Mouse (Mus musculus): ENCODE data around the gene Ube2d3. TPM values are rescaled to one million over a fixed set of nuclear protein-coding genes. Genes with fewer than 3 reads are reported as not detected.

The Ube2d3 gene
- 425 and 477 TPM in 2 replicates for polyA plus RNA-seq (2015; fragmentation: Nextera tagmentation; extraction: Ambion mirVana)

- Histone ChIP-seq H3K27ac (replicated peaks) (peak within 1 kb of the TSS; percentile 100), H3K4me2 (peak within 1 kb of the TSS; percentile 89), H3K9me3 (no peaks in the 10 kb centered on the region), H3K4me1 (replicated peaks) (peaks cover 34% of the 10 kb centered on the region), H3K36me3 (0 out of 2 replicates have a peak, but pooled peaks cover 3% of the 10 kb centered on the region), H3K4me3 (peak within 1 kb of the TSS; percentile 94), H3K9ac (peak within 1 kb of the TSS; percentile 97), H3K27me3 (no peaks in the 10 kb centered on the region)
- ATAC-seq (ENCODE audit: low read depth): peak; percentile 96
- WGBS: under 1% methylated on average over 55 of the region's 56 CpGs
These were observed at the start of gene Ube2d3 for GRCm38 (mm10) chr3:135437758-135438495. Ube2d3 (plus strand) TSS chr3:135438149.

- H3K4me3 ChIP-seq: no peak overlapping the region
- no peak overlapping the region for H3K27ac ChIP-seq (replicated peaks)
- no peaks in the 10 kb centered on the region for H3K4me1 ChIP-seq (replicated peaks)
- no peaks in the 10 kb centered on the region for H3K9me3 ChIP-seq
- H3K36me3 ChIP-seq: no peaks in the 10 kb centered on the region
- no peak overlapping the region for H3K9ac ChIP-seq
- ATAC-seq (ENCODE audit: low read depth): no peak
- no peak overlapping the region for H3K4me2 ChIP-seq
- WGBS: 80% methylated on average over 6 of the region's 6 CpGs
- no peaks in the 10 kb centered on the region for H3K27me3 ChIP-seq
These were observed 44.8 kb upstream of the Ube2d3 start for GRCm38 (mm10) chr3:135393186-135393585.

- Histone ChIP-seq H3K9me3 (no peaks in the 10 kb centered on the region), H3K9ac (no peak overlapping the region), H3K27me3 (no peaks in the 10 kb centered on the region), H3K4me2 (no peak overlapping the region), H3K27ac (replicated peaks) (no peak overlapping the region), H3K36me3 (no peaks in the 10 kb centered on the region), H3K4me1 (replicated peaks) (peaks cover 5% of the 10 kb centered on the region; the same call in 1 of the 2 replicates), H3K4me3 (no peak overlapping the region)
- 80% methylated on average over 5 of the region's 5 CpGs for WGBS
- ATAC-seq (ENCODE audit: low read depth): no peak
These were observed 42.9 kb upstream of the Ube2d3 start for GRCm38 (mm10) chr3:135395085-135395484.

- Histone ChIP-seq H3K4me1 (replicated peaks) (peaks cover 6% of the 10 kb centered on the region; the same call in 1 of the 2 replicates), H3K27ac (replicated peaks) (no peak overlapping the region), H3K36me3 (no peaks in the 10 kb centered on the region), H3K4me2 (no peak overlapping the region), H3K27me3 (no peaks in the 10 kb centered on the region), H3K9ac (no peak overlapping the region), H3K9me3 (no peaks in the 10 kb centered on the region), H3K4me3 (no peak overlapping the region)
- ATAC-seq (ENCODE audit: low read depth): no peak
- 44% methylated on average over 6 of the region's 6 CpGs for WGBS
These were observed 41.9 kb upstream of the Ube2d3 start for GRCm38 (mm10) chr3:135396081-135396480.

- Histone ChIP-seq H3K4me2 (no peak overlapping the region), H3K4me1 (replicated peaks) (peaks cover 6% of the 10 kb centered on the region; the same call in 1 of the 2 replicates), H3K36me3 (no peaks in the 10 kb centered on the region), H3K27me3 (no peaks in the 10 kb centered on the region), H3K27ac (replicated peaks) (no peak overlapping the region), H3K9me3 (no peaks in the 10 kb centered on the region), H3K9ac (no peak overlapping the region), H3K4me3 (no peak overlapping the region)
- ATAC-seq (ENCODE audit: low read depth): no peak
These were observed 40.8 kb upstream of the Ube2d3 start for GRCm38 (mm10) chr3:135397112-135397511.

- Histone ChIP-seq H3K27me3 (no peaks in the 10 kb centered on the region), H3K4me2 (no peak overlapping the region), H3K9me3 (no peaks in the 10 kb centered on the region), H3K27ac (replicated peaks) (no peak overlapping the region), H3K4me1 (replicated peaks) (peaks cover 13% of the 10 kb centered on the region), H3K36me3 (peaks cover 15% of the 10 kb centered on the region), H3K9ac (no peak overlapping the region), H3K4me3 (no peak overlapping the region)
- WGBS: 16% methylated on average over 10 of the region's 10 CpGs
- ATAC-seq (ENCODE audit: low read depth): peak; percentile 85
These were observed 35.7 kb upstream of the Ube2d3 start for GRCm38 (mm10) chr3:135402201-135402658.

GRCm38 (mm10) chr3:135403211-135403610 is 34.7 kb upstream of the Ube2d3 start:
- H3K4me1 ChIP-seq (replicated peaks): peaks cover 13% of the 10 kb centered on the region
- no peak overlapping the region for H3K27ac ChIP-seq (replicated peaks)
- no peaks in the 10 kb centered on the region for H3K9me3 ChIP-seq
- no peak overlapping the region for H3K4me2 ChIP-seq
- H3K36me3 ChIP-seq: peaks cover 18% of the 10 kb centered on the region
- WGBS: 73% methylated on average over 9 of the region's 9 CpGs
- H3K27me3 ChIP-seq: no peaks in the 10 kb centered on the region
- no peak overlapping the region for H3K4me3 ChIP-seq
- H3K9ac ChIP-seq: no peak overlapping the region
- ATAC-seq (ENCODE audit: low read depth): no peak

GRCm38 (mm10) chr3:135403856-135404255 is 34.1 kb upstream of the Ube2d3 start:
- 73% methylated on average over 5 of the region's 5 CpGs for WGBS

GRCm38 (mm10) chr3:135404599-135404998 is 33.4 kb upstream of the Ube2d3 start:
- H3K36me3 ChIP-seq: peaks cover 25% of the 10 kb centered on the region
- 71% methylated on average over 4 of the region's 4 CpGs for WGBS

More at GRCm38 (mm10) chr3:135403856-135404255, 34.1 kb upstream of the Ube2d3 start:
- H3K4me2 ChIP-seq: no peak overlapping the region
- H3K9ac ChIP-seq: no peak overlapping the region
- no peaks in the 10 kb centered on the region for H3K27me3 ChIP-seq
- peaks cover 21% of the 10 kb centered on the region for H3K36me3 ChIP-seq
- no peak for ATAC-seq (ENCODE audit: low read depth)
- no peak overlapping the region for H3K27ac ChIP-seq (replicated peaks)
- H3K4me1 ChIP-seq (replicated peaks): peaks cover 13% of the 10 kb centered on the region
- H3K9me3 ChIP-seq: no peaks in the 10 kb centered on the region
- no peak overlapping the region for H3K4me3 ChIP-seq

GRCm38 (mm10) chr3:135407351-135407750 is 30.6 kb upstream of the Ube2d3 start:
- peaks cover 14% of the 10 kb centered on the region for H3K4me1 ChIP-seq (replicated peaks)

More at GRCm38 (mm10) chr3:135404599-135404998, 33.4 kb upstream of the Ube2d3 start:
- ATAC-seq (ENCODE audit: low read depth): no peak
- H3K9ac ChIP-seq: no peak overlapping the region
- no peak overlapping the region for H3K4me2 ChIP-seq
- no peaks in the 10 kb centered on the region for H3K9me3 ChIP-seq
- H3K27ac ChIP-seq (replicated peaks): no peak overlapping the region
- peaks cover 13% of the 10 kb centered on the region for H3K4me1 ChIP-seq (replicated peaks)
- H3K4me3 ChIP-seq: no peak overlapping the region
- no peaks in the 10 kb centered on the region for H3K27me3 ChIP-seq

GRCm38 (mm10) chr3:135409219-135409618 is 28.7 kb upstream of the Ube2d3 start:
- H3K27ac ChIP-seq (replicated peaks): no peak overlapping the region
- no peak overlapping the region for H3K4me2 ChIP-seq
- H3K4me1 ChIP-seq (replicated peaks): peaks cover 15% of the 10 kb centered on the region
- H3K9ac ChIP-seq: no peak overlapping the region
- no peaks in the 10 kb centered on the region for H3K9me3 ChIP-seq
- 96% methylated on average over 5 of the region's 5 CpGs for WGBS
- H3K27me3 ChIP-seq: no peaks in the 10 kb centered on the region
- no peak for ATAC-seq (ENCODE audit: low read depth)
- H3K4me3 ChIP-seq: no peak overlapping the region
- H3K36me3 ChIP-seq: peaks cover 37% of the 10 kb centered on the region

More at GRCm38 (mm10) chr3:135407351-135407750, 30.6 kb upstream of the Ube2d3 start:
- H3K9me3 ChIP-seq: no peaks in the 10 kb centered on the region
- H3K27ac ChIP-seq (replicated peaks): no peak overlapping the region
- WGBS: 86% methylated on average over 9 of the region's 9 CpGs
- H3K36me3 ChIP-seq: peaks cover 37% of the 10 kb centered on the region
- H3K4me3 ChIP-seq: no peak overlapping the region
- ATAC-seq (ENCODE audit: low read depth): no peak
- no peak overlapping the region for H3K9ac ChIP-seq
- no peaks in the 10 kb centered on the region for H3K27me3 ChIP-seq
- no peak overlapping the region for H3K4me2 ChIP-seq

GRCm38 (mm10) chr3:135411056-135411455 is 26.9 kb upstream of the Ube2d3 start:
- 88% methylated on average over 12 of the region's 12 CpGs for WGBS
- H3K4me1 ChIP-seq (replicated peaks): peaks cover 22% of the 10 kb centered on the region
- H3K9ac ChIP-seq: no peak overlapping the region
- H3K27ac ChIP-seq (replicated peaks): no peak overlapping the region
- H3K4me3 ChIP-seq: no peak overlapping the region
- H3K36me3 ChIP-seq: peaks cover 32% of the 10 kb centered on the region
- H3K9me3 ChIP-seq: no peaks in the 10 kb centered on the region
- no peak for ATAC-seq (ENCODE audit: low read depth)
- H3K4me2 ChIP-seq: no peak overlapping the region
- H3K27me3 ChIP-seq: no peaks in the 10 kb centered on the region

Data from neural tube, embryonic 13.5 days (tissue).